Mouse (Mus musculus): ENCODE data around the gene Disp2. TPM values are rescaled to one million over a fixed set of nuclear protein-coding genes. Genes with fewer than 3 reads are reported as not detected.

Gene Disp2
- polyA plus RNA-seq, 1 experiment from 2014 or later: 71.6 TPM

DNA sequence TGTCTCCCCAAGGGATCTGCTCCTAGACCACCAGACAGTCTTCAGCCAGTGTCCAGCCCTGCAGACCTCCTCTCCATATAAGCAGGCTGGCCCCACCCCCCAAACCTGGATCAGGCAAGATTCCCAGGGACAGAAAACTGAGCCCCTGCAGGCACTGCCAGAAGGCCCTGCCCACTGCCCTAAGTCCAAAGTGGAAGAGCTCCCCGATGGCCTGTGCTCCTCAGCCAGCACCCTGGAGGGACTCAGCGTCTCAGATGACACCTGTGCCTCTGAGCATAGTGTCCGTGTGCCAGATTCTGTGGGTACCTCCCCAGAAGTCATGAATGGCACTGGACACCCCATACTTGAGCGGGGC, 12.7 kb downstream of the Disp2 start:
- H3K36me3 ChIP-seq: peaks cover 46% of the 10 kb centered on the region

DNA sequence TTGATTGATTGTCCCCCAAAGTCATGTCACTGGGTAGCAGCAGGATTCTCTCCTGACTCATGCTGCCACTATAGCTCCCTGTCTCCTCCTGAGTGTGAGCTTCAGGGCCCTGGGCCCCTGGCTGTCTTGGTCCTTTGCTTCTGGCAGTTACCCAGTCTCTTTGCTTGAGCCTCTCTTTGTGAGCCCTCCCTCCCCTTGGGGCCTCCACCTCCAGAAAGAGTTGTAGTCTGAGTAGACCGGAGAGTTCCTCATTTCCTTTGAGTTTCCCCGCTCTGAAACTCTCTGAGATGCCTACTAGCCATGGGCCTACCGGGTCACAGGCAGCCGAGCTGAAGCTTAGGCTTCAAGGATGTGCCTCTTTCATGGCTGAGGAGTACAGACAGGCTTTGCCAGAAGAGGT, 14.1 kb downstream of the Disp2 start:
- 81% methylated on average over 4 of the region's 4 CpGs for WGBS
- no peak overlapping the region for H3K9ac ChIP-seq
- H3K9me3 ChIP-seq: no peaks in the 10 kb centered on the region
- peaks cover 15% of the 10 kb centered on the region for H3K4me1 ChIP-seq (replicated peaks)
- no peak overlapping the region for H3K27ac ChIP-seq (replicated peaks)
- ATAC-seq (ENCODE audit: low FRiP score, low read depth): no peak
- H3K27me3 ChIP-seq: no peaks in the 10 kb centered on the region
- H3K4me2 ChIP-seq: no peak overlapping the region
- no peak overlapping the region for H3K4me3 ChIP-seq
- peaks cover 38% of the 10 kb centered on the region for H3K36me3 ChIP-seq

More for the DNA sequence above, 12.7 kb downstream of the Disp2 start:
- Histone ChIP-seq H3K4me2 (no peak overlapping the region), H3K9ac (no peak overlapping the region), H3K4me3 (no peak overlapping the region), H3K27ac (replicated peaks) (no peak overlapping the region), H3K9me3 (no peaks in the 10 kb centered on the region), H3K27me3 (no peaks in the 10 kb centered on the region), H3K4me1 (replicated peaks) (peaks cover 15% of the 10 kb centered on the region)
- WGBS: 90% methylated on average over 4 of the region's 4 CpGs
- ATAC-seq (ENCODE audit: low FRiP score, low read depth): no peak

DNA sequence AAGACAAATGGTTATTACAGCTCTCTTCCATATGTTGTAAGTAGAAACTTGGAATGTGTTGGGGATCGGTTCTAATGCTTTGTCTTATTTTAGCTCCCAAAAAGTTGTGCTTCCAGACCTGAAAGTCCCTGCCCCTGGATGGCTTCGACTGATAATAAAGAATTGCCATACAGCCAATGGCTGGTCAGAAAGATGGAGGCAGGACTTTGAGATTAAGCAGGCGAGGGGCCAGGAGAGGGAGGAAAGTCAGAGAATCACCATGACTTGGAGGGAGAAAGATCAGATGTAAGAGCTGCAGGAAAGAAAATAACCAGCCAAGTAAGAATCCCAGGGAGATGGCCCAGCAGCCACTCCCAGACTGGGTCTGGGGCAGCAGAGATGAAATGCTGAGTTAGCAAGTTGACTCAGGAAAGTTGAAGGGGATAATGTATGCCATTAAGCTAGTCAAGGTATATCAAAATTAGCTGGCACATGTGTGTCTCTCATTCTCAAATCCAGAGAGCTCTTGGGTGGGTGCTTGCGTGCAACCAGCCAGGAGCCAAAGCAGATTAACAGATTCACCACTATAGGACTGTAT, 23.1 kb downstream of the Disp2 start:
- WGBS: 75% methylated on average over 4 of the region's 4 CpGs
- no peak overlapping the region for H3K27ac ChIP-seq (replicated peaks)
- no peaks in the 10 kb centered on the region for H3K27me3 ChIP-seq
- no peaks in the 10 kb centered on the region for H3K36me3 ChIP-seq
- H3K4me3 ChIP-seq: no peak overlapping the region
- no peaks in the 10 kb centered on the region for H3K4me1 ChIP-seq (replicated peaks)
- H3K9me3 ChIP-seq: no peaks in the 10 kb centered on the region
- no peak for ATAC-seq (ENCODE audit: low FRiP score, low read depth)
- no peak overlapping the region for H3K9ac ChIP-seq
- H3K4me2 ChIP-seq: no peak overlapping the region

DNA sequence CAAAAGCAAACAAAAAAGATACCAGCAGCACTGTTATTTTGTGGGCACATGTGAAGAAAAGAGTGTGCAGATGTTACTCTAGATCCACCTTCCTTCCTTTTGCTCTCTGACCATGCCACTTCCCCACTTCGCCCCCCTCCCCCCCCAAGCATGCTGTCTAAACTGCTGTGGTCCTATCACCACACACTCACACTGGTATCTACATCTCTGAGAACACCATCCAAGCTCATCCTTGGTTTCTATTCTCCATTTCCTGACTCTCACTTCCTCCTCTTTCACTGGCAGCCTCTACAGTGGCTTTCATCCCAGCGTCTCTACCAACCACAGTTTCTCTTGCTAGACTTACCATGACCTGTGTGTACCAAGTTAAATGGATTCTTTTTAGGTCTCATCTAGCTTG, 25.0 kb downstream of the Disp2 start:
- Histone ChIP-seq H3K27me3 (no peaks in the 10 kb centered on the region), H3K4me3 (no peak overlapping the region), H3K9me3 (no peaks in the 10 kb centered on the region), H3K4me1 (replicated peaks) (no peaks in the 10 kb centered on the region), H3K9ac (no peak overlapping the region), H3K4me2 (no peak overlapping the region), H3K36me3 (no peaks in the 10 kb centered on the region), H3K27ac (replicated peaks) (no peak overlapping the region)
- ATAC-seq (ENCODE audit: low FRiP score, low read depth): no peak
- 79% methylated on average over 2 of the region's 2 CpGs for WGBS

DNA sequence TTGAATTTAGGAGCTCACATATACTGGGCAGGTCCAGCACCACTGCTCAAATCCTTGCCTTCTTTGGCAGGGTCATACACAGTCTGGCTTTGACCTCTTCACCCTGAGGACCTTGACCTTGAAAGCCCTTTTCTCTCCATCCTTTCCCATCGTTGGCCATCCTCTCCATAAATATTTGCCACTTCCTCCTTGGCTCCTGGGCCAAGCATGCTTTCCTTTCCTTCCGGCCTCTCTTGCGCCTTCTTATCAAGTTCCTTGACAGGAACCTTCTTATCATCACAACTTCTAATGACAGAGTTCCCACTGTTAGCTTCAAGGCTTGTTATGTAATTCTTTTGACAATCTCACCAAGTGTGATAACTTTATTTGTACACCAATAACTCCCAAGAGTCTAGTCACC, 25.6 kb downstream of the Disp2 start:
- no peaks in the 10 kb centered on the region for H3K9me3 ChIP-seq
- no peak overlapping the region for H3K9ac ChIP-seq
- H3K4me2 ChIP-seq: no peak overlapping the region
- ATAC-seq (ENCODE audit: low FRiP score, low read depth): no peak
- no peaks in the 10 kb centered on the region for H3K4me1 ChIP-seq (replicated peaks)
- H3K36me3 ChIP-seq: no peaks in the 10 kb centered on the region
- H3K27ac ChIP-seq (replicated peaks): no peak overlapping the region
- no peak overlapping the region for H3K4me3 ChIP-seq
- H3K27me3 ChIP-seq: no peaks in the 10 kb centered on the region
- 85% methylated on average over 3 of the region's 3 CpGs for WGBS

DNA sequence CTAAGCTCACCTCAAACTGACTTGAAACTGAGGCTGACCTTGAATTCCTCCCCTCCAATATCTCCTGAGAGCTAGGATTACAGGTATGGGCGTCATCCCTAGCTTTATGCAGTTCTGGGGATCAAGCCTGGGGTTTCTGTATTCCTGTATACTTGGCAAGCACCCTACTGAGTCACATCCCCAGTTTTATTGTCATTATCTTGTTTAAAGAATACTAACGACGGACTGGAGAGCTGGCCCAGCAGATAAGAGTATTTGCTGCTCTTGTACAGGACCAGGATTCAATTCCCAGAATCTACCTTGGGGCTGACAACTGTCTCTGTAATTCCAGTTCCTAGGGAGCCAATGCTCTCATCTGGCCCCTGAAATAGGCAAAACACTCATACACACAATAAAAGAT, 26.2 kb downstream of the Disp2 start:
- H3K4me3 ChIP-seq: no peak overlapping the region
- H3K27me3 ChIP-seq: no peaks in the 10 kb centered on the region
- no peak overlapping the region for H3K27ac ChIP-seq (replicated peaks)
- no peaks in the 10 kb centered on the region for H3K9me3 ChIP-seq
- no peak for ATAC-seq (ENCODE audit: low FRiP score, low read depth)
- H3K4me2 ChIP-seq: no peak overlapping the region
- 43% methylated on average over 3 of the region's 3 CpGs for WGBS
- no peaks in the 10 kb centered on the region for H3K36me3 ChIP-seq
- no peak overlapping the region for H3K9ac ChIP-seq
- no peaks in the 10 kb centered on the region for H3K4me1 ChIP-seq (replicated peaks)

DNA sequence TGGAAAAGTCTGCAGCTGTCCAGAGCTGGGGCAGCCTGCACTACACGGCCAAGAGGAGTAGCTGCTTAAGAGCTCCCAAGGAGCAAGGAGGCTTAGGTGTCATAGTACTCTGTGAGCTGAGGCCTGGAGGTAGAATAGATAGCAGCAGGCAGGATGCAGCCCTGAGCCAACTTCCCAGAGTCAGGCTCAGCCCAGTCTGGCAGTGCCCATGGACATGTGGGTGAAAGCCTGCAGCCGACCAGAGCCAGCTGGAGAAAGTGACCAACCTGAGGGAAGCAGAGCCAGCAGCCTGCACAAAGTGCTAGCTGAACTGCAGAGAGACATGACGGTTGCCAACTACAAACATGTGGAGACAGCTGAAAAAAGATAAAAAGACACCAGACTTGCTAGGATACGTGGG, 27.3 kb downstream of the Disp2 start:
- Histone ChIP-seq H3K4me3 (no peak overlapping the region), H3K9me3 (no peaks in the 10 kb centered on the region), H3K27me3 (no peaks in the 10 kb centered on the region), H3K36me3 (no peaks in the 10 kb centered on the region), H3K9ac (no peak overlapping the region), H3K4me2 (no peak overlapping the region), H3K4me1 (replicated peaks) (no peaks in the 10 kb centered on the region), H3K27ac (replicated peaks) (no peak overlapping the region)
- ATAC-seq (ENCODE audit: low FRiP score, low read depth): no peak
- 73% methylated on average over 4 of the region's 4 CpGs for WGBS

DNA sequence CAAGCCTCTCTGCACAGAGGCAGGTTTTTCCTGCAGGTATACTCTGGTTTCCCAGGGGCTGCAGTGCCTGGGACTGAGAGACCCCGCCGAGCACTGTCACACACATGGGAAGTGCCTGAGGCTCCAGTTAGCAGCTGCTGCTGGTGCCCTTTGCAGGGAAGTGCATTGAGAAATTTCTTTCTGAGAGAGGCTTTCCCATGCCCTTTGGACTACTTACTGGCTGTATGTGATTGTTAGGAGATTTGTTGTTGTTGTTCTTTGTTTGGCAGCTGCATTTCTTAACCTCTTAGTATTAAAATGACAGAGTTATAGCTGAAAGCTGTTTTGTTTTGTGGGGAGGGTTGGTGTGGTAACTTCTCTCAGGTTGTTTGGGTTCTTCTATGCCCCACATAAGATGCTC, 31.3 kb downstream of the Disp2 start:
- ATAC-seq (ENCODE audit: low FRiP score, low read depth): no peak

DNA sequence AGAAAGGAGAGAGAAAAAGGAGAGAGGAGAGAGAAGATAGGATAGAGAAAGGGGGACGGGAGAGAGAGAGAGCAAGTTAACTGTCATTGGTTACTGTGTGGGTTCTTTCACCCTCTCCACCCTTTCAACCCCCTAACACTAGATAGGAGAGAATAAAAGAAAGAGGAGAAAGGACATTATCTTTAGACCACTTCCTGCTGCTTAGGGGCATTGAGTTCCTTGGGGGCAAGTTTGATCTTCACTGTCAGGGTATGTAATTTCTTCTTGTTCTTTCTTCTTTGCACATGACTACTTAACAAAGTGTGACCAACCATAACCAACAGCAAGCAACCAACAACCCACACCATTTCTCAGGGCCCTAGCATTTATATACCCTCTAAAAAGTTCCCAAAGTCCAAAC, 33.2 kb downstream of the Disp2 start:
- Histone ChIP-seq H3K27ac (replicated peaks) (no peak overlapping the region), H3K9ac (no peak overlapping the region), H3K4me1 (replicated peaks) (peaks cover 10% of the 10 kb centered on the region), H3K36me3 (no peaks in the 10 kb centered on the region), H3K9me3 (no peaks in the 10 kb centered on the region), H3K4me2 (no peak overlapping the region), H3K27me3 (no peaks in the 10 kb centered on the region), H3K4me3 (no peak overlapping the region)
- WGBS: 56% methylated on average over 1 of the region's 1 CpGs
- no peak for ATAC-seq (ENCODE audit: low FRiP score, low read depth)

More for the DNA sequence above, 31.3 kb downstream of the Disp2 start:
- Histone ChIP-seq H3K27ac (replicated peaks) (no peak overlapping the region), H3K36me3 (no peaks in the 10 kb centered on the region), H3K27me3 (no peaks in the 10 kb centered on the region), H3K9me3 (no peaks in the 10 kb centered on the region), H3K4me1 (replicated peaks) (peaks cover 10% of the 10 kb centered on the region), H3K9ac (no peak overlapping the region), H3K4me2 (no peak overlapping the region), H3K4me3 (no peak overlapping the region)
- 32% methylated on average over 2 of the region's 2 CpGs for WGBS

DNA sequence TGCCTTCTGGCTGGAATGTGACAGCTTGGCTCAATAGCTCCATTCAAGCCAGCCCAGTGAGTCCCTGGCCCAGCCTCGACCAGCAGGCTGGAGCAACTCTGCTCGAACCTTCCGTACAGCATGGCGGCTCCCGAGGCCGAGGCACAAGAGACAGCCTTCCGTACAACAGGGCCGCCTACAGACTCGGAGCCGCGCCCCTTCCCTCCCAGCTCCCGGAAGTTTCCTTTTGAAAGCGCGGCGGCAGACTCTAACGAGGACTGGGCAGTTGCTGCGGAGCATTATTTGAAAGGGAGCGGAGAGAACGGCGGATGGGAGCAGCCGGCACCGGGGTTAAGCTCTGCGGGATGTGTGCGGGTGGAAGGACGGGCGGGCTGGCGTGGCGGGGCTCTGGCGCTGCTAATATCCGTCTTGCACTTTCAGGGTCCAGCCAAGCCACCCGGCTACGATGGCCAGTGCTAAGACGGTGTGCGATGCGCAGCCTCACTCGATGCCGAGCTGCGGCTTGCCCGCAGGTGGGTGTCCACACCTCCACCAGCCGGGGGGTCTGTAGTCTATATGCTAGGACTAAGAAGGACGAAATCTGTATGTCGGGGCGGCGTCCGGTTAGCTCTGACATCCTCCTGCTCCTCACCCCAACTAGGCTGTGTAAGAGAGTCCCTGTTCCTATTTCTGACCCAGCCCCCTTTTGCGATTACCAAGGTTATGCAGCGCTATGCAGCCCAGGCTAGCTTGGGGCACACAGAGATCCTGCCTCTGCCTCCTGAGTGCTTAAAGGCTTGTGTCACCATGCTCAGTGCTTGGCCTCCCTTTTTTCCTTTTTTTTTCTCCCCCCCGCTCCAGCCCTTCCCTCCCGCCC, 34.7 kb downstream of the Disp2 start, which contains the start of gene Knstrn:
Gene Knstrn (plus strand): TSS at position 23 of the 856 bp plus-strand sequence.
- Histone ChIP-seq H3K36me3 (no peaks in the 10 kb centered on the region), H3K4me2 (peak within 1 kb of the TSS; percentile 90), H3K4me1 (replicated peaks) (peaks cover 10% of the 10 kb centered on the region), H3K9me3 (no peaks in the 10 kb centered on the region), H3K9ac (peak within 1 kb of the TSS; percentile 37), H3K27ac (replicated peaks) (no peak within 1 kb of the TSS), H3K4me3 (peak within 1 kb of the TSS; percentile 61), H3K27me3 (no peaks in the 10 kb centered on the region)
- 2% methylated on average over 49 of the region's 49 CpGs for WGBS
- peak; percentile 96 for ATAC-seq (ENCODE audit: low FRiP score, low read depth)

DNA sequence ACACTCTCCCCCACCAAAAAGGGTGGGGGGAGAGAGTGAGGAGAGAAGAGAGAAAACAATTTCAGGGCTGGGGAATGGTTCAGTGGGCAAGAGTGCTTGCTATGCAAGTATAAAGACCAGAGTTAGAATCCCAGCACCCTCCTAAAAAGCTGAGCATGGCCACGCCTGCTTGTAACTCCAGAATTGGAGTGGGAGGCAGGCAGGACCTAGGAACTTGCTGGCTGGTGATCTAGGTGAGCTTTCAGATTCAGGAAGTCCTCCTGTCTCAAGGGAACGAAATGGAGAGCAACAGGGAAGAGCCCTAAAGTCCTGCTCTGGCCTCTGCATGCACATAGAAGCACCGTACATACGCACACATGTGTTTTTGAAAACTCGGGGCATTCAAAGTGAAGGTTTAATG, 43.3 kb downstream of the Disp2 start:
- WGBS: 94% methylated on average over 5 of the region's 5 CpGs
- no peak overlapping the region for H3K4me2 ChIP-seq
- H3K27ac ChIP-seq (replicated peaks): no peak overlapping the region
- ATAC-seq (ENCODE audit: low FRiP score, low read depth): no peak
- H3K36me3 ChIP-seq: no peaks in the 10 kb centered on the region
- H3K27me3 ChIP-seq: no peaks in the 10 kb centered on the region
- H3K4me1 ChIP-seq (replicated peaks): no peaks in the 10 kb centered on the region
- no peak overlapping the region for H3K4me3 ChIP-seq
- H3K9me3 ChIP-seq: no peaks in the 10 kb centered on the region
- H3K9ac ChIP-seq: no peak overlapping the region

DNA sequence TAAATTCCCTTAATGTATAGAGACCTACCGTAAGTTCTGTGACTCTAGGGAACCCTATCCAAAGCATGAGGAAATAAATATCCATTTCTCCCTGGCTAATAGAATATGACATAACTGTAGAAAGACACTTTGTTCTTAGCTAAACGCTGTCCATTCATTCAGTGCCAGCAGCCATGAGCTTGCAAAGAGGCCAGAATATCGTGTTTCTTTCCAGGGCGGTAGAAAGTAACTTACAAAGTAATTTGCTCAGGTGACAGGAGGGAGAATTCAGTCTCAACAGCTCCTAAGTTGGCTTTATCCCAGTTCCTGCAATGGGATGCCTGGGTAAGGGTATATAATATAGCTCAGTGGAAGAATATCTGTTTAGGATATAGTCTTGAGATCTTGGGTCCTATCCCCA, 44.9 kb downstream of the Disp2 start:
- no peak overlapping the region for H3K4me2 ChIP-seq
- no peak overlapping the region for H3K4me3 ChIP-seq
- H3K36me3 ChIP-seq: no peaks in the 10 kb centered on the region
- no peak overlapping the region for H3K9ac ChIP-seq
- WGBS: 98% methylated on average over 4 of the region's 4 CpGs
- no peaks in the 10 kb centered on the region for H3K27me3 ChIP-seq
- no peak for ATAC-seq (ENCODE audit: low FRiP score, low read depth)
- no peak overlapping the region for H3K27ac ChIP-seq (replicated peaks)
- no peaks in the 10 kb centered on the region for H3K4me1 ChIP-seq (replicated peaks)
- no peaks in the 10 kb centered on the region for H3K9me3 ChIP-seq

All from hindbrain, embryonic 15.5 days (tissue).